Mouse (Mus musculus) testis, postnatal 10 days (tissue): Measurements from ENCODE around the gene Gabrr1.

ENCODE experiments used
- DNase-seq: peaks from one replicate; pipeline ENCODE4 v3.0.0; 2021; ENCODE audit warnings: low spot score

The Gabrr1 gene

DNA sequence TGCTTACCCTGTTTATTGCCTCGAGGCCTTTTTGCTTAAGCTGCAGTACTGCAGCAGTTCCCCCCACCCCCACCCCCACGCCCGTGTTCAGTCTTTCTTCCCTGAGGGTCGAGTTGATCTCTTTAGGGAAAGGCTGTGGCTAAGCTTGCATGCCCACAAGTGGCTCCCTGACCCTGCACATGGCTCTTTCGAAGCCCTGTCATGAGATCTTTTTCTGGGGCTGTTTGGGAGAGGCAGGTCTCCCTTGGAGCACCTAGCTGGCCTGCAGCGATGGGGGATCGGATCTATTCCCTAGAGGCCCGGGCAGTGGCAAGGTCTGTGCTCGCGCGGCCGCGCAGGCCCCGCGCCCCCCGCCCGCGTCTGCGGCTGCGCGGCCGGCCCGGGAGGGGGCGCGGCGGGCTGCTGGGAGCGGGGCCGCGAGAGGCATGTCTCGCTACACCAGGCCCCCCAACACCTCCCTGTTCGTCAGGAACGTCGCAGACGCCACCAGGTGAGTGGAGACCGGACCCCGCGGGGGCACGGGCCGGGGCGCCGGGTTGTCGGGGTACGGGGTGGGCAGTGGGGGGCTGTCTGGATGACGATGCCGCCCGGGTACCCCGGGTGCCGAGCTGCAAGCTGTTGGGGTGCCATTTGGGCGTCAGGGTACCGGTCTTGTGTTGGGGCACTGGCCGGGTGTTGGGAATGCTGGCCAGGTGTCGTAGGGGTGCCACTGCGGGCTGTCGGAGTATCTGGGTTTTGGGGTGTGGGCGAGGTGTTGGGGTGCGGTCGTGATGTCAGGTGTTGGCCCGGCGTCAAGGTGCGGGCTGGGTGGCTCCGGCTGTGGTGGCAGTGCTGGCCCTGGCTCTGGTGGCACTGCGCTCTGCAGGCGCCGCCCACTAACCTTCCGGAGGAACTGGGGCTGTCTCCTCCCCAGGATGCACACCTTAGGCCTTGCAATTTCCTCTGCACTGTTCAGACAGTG lies 76.8 kb downstream of the Gabrr1 start, which contains the start of gene Srsf12:
Gene Srsf12, plus strand, starts transcription at position 111 of the 961 bp plus-strand sequence.
- peak; percentile 51 for DNase-seq
